Mouse (Mus musculus) ES-E14 (cell line): ENCODE results near the gene Abhd12.

Experiments used
- CHD2 ChIP-seq: IDR thresholded peaks from 2 replicates; pipeline ENCODE4 v1.6.1; 2014; ENCODE audit warnings: mild to moderate bottlenecking, low read depth, low read length, inconsistent platforms
- ZC3H11A ChIP-seq: IDR thresholded peaks from 2 replicates; pipeline ENCODE4 v1.6.1; 2012; ENCODE audit warnings: low read depth, mild to moderate bottlenecking, inconsistent platforms, low read length, borderline replicate concordance

DNA sequence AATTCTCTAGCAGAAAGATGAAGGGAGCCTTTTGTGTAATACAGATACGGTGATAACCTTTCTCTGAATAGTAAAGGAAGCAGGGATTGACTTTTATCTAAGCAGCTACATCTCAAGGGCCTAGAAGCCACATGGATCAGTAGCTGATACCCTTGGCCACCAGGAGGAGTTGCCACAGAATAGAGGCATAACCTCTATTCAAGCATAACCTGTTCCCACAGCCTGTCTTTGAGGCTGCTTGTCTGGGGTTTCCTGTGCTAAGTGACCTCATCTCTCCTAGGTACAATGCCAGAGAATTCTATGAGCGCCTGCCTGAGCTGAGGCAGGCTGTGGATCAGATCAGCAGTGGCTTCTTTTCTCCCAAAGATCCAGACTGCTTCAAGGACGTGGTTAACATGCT lies 76.4 kb downstream of the Abhd12 start:
- TF ChIP-seq CHD2 = no peak
- TF ChIP-seq ZC3H11A = no peak
